Mouse (Mus musculus): ENCODE measurements around the gene Spdl1.

GRCm38 (mm10) chr11:34871991-34872390 lies 38.5 kb upstream of the Spdl1 start:
- TF ChIP-seq POLR2A (IDR thresholded peaks at IDR 0.05; ENCODE audit: low read depth, low read length), result no peak
- TF ChIP-seq CTCF (conservative IDR thresholded peaks at IDR 0.05 in 1 of 2, IDR thresholded peaks at IDR 0.05 in 1 of 2; ENCODE audit: low read depth in 2 of 2, low read length in 2 of 2), result no peak
- no peak for TF ChIP-seq MAFK (IDR thresholded peaks at IDR 0.05; ENCODE audit: insufficient replicate concordance, low read length)
- no peak for TF ChIP-seq RCOR1 (conservative IDR thresholded peaks at IDR 0.05; ENCODE audit: low read depth, low read length)
- no peak for TF ChIP-seq EP300 (IDR thresholded peaks at IDR 0.05; ENCODE audit: low read length)
- TF ChIP-seq USF1 (IDR thresholded peaks at IDR 0.05; ENCODE audit: low read depth, low read length), result no peak
- TF ChIP-seq SIN3A (IDR thresholded peaks at IDR 0.05; ENCODE audit: low read length), result no peak
- no peak for TF ChIP-seq BHLHE40 (IDR thresholded peaks at IDR 0.05; ENCODE audit: low read depth, low read length)
- no peak for TF ChIP-seq POLR2AphosphoS2 (IDR thresholded peaks at IDR 0.05; ENCODE audit: low read depth, low read length)

Data from CH12.LX (cell line).